Mouse (Mus musculus) myocyte (in vitro differentiated cells): Measurements from ENCODE around the gene Pold1.

Experiments used
- CEBPB ChIP-seq: IDR thresholded peaks from 2 replicates; pipeline ENCODE4 v1.6.1; 2011; ENCODE audit warnings: mild to moderate bottlenecking, moderate library complexity; ENCODE audit not compliant: poor library complexity, insufficient read depth, severe bottlenecking
- E2F4 ChIP-seq: IDR thresholded peaks from one replicate; pipeline ENCODE4 v1.6.1; 2011; ENCODE audit warnings: mild to moderate bottlenecking, control low read depth, moderate library complexity; ENCODE audit not compliant: insufficient read depth
- MAX ChIP-seq: IDR thresholded peaks from one replicate; pipeline ENCODE4 v1.6.1; 2011; ENCODE audit warnings: low read depth, mild to moderate bottlenecking, control low read depth
- MYOD1 ChIP-seq, 3 experiments: IDR thresholded peaks; one replicate each; pipeline ENCODE4 v1.6.1; 2011; ENCODE audit warnings: control low read depth in 2 of 3, low read depth in 2 of 3, mild to moderate bottlenecking in 2 of 3, moderate library complexity in 1 of 3; ENCODE audit not compliant: insufficient read length in 2 of 3, control insufficient read depth in 1 of 3
- POLR2A ChIP-seq: IDR thresholded peaks from one replicate; pipeline ENCODE4 v1.6.1; 2011; ENCODE audit warnings: low read depth, mild to moderate bottlenecking, control low read depth, moderate library complexity; ENCODE audit not compliant: insufficient read length
- POLR2AphosphoS2 ChIP-seq: IDR thresholded peaks from one replicate; pipeline ENCODE4 v1.6.1; 2011; ENCODE audit warnings: low read depth, control low read depth; ENCODE audit not compliant: insufficient read length
- USF1 ChIP-seq: IDR thresholded peaks from one replicate; pipeline ENCODE4 v1.6.1; 2011; ENCODE audit warnings: low read depth, mild to moderate bottlenecking, control low read depth, moderate library complexity

GRCm38 (mm10) chr7:44492166-44492826 lies 56.4 kb downstream of the Pold1 start:
- TF ChIP-seq POLR2AphosphoS2 = no peak
- no peak for TF ChIP-seq POLR2A
- no peak for TF ChIP-seq MYOD1 (IDR thresholded peaks at IDR 0.05; ENCODE audit: control insufficient read depth in 1 of 3, insufficient read length in 2 of 3, low read depth in 2 of 3)
- TF ChIP-seq USF1 = no peak
- TF ChIP-seq CEBPB = no peak
- TF ChIP-seq E2F4 = no peak
- no peak for TF ChIP-seq MAX
